In the genomic region with DNA sequence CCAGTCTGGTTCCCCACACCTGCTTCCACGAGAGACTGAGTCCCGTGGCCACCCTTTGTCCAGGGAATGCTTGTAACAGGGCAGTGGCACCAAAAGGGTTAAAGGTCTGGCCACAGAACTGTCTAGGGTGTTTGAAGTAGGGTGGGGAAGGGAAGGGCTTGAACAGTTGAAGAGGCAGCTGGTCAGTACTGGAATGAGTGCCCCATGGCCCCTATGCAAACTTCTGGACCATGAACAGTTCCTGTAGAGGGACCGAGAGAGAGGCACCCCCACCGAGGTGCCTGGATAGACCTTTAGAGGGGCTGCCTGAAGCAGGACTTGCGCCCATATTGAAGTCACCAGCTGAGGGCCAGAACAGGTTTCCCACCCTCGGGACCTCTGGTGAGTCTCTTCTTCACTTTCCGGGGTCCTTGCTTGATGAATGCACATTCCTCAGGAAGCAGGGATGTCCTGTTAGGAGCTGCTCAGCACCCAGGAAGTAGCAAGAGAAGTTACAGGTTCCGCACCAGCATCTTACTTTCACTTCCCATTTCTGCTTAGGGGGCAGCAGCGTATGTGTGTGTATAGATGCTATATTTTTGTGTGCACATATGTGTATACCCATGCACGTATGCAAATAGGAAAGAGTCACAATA, we compare ENCODE assay signal across 9 mouse cellular contexts. TPM values are rescaled to one million over a fixed set of nuclear protein-coding genes. Genes with fewer than 3 reads are reported as not detected.
DNase-seq lines count a peak whose midpoint lies in the region; ATAC-seq and TF ChIP-seq lines count a peak whose summit lies in the region.
"Had no signal": no experiment of that assay in that cellular context is flagged by ENCODE, and none has a peak within 500 bp of the region (broad histone marks: within the 10 kb centered on the region; RNA-seq: fewer than 3 reads in every experiment).

No protein-coding gene starts in this region.

- TF ChIP-seq CTCF in G1E (IDR thresholded peaks at IDR 0.05; ENCODE audit: low read depth, low read length), result no peak
- no peak for TF ChIP-seq CTCF in liver, postnatal 0 days (IDR thresholded peaks at IDR 0.05; ENCODE audit: low read depth)

- H3K4me1 ChIP-seq in G1E (ENCODE audit: insufficient read depth, low read depth, low read length), result peaks cover 28% of the 10 kb centered on the region
- H3K4me1 ChIP-seq in liver, postnatal 0 days (ENCODE audit: insufficient read depth), result peaks cover 24% of the 10 kb centered on the region
- peaks cover 3% of the 10 kb centered on the region for H3K4me1 ChIP-seq in midbrain, embryonic 11.5 days (ENCODE audit: control insufficient read depth, insufficient read depth, low read length)

- H3K4me2 ChIP-seq in liver, postnatal 0 days (ENCODE audit: low read depth, low read length), result peak overlapping the region; percentile 63
- H3K4me2 ChIP-seq in midbrain, embryonic 11.5 days, result no peak overlapping the region

- H3K4me3 ChIP-seq in G1E (ENCODE audit: low read depth, low read length), result peak overlapping the region; percentile 63
- H3K4me3 ChIP-seq in liver, postnatal 0 days (ENCODE audit: low read depth, low read length), result peak overlapping the region; percentile 23
- H3K4me3 ChIP-seq in midbrain, embryonic 11.5 days (ENCODE audit: low read depth, low read length), result no peak overlapping the region

- peaks cover 2% of the 10 kb centered on the region; the same call in 1 of the 2 replicates for H3K27me3 ChIP-seq in G1E (ENCODE audit: insufficient read depth, low read length)
- H3K27me3 ChIP-seq in liver, postnatal 0 days (ENCODE audit: insufficient read depth, low read length), result no peaks in the 10 kb centered on the region
- H3K27me3 ChIP-seq in midbrain, embryonic 11.5 days (ENCODE audit: control insufficient read depth, insufficient read depth, low read length), result no peaks in the 10 kb centered on the region

- peak overlapping the region; percentile 38 for H3K9ac ChIP-seq in liver, postnatal 0 days (replicated peaks)
- H3K9ac ChIP-seq in midbrain, embryonic 11.5 days (ENCODE audit: low read length), result no peak overlapping the region

- peak; percentile 76 to 80 for DNase-seq in B cell, adult 2 months
- DNase-seq in G1E (ENCODE audit: low spot score) (no peak), MN1 (ENCODE audit: low spot score) (no peak)
- DNase-seq in liver, postnatal 0 days, result peak; percentile 22
- DNase-seq in frontal cortex, adult 2 months (ENCODE audit: extremely low spot score in 1 of 2, low spot score in 1 of 2), result no peak
- DNase-seq in midbrain, embryonic 11.5 days (ENCODE audit: low spot score, missing footprints), result no peak
- no peak for DNase-seq in layer of hippocampus, postnatal 10 days (ENCODE audit: low spot score in 2 of 2)
- DNase-seq: cerebellum, adult 9-10 months had no signal

- no peaks in the 10 kb centered on the region for H3K9me3 ChIP-seq in G1E (replicated peaks)
- H3K9me3 ChIP-seq in liver, postnatal 0 days (ENCODE audit: low read length), result no peaks in the 10 kb centered on the region
- no peaks in the 10 kb centered on the region for H3K9me3 ChIP-seq in midbrain, embryonic 11.5 days (ENCODE audit: control insufficient read depth, low read length)

- WGBS in liver, postnatal 0 days (ENCODE audit: insufficient replicate concordance), result 26% methylated on average over 10 of the region's 10 CpGs
- WGBS in midbrain, embryonic 11.5 days, result 80% methylated on average over 10 of the region's 10 CpGs

- H3K27ac ChIP-seq in liver, postnatal 0 days (ENCODE audit: low read depth), result peak overlapping the region; percentile 74
- H3K27ac ChIP-seq in midbrain, embryonic 11.5 days (ENCODE audit: low read depth, low read length), result no peak overlapping the region

- H3K36me3 ChIP-seq in G1E (replicated peaks), result peaks cover 30% of the 10 kb centered on the region
- H3K36me3 ChIP-seq in liver, postnatal 0 days (replicated peaks; ENCODE audit: insufficient read depth, low read length), result peaks cover 2% of the 10 kb centered on the region
- H3K36me3 ChIP-seq in midbrain, embryonic 11.5 days (ENCODE audit: control insufficient read depth, insufficient read depth, low read length), result peaks cover 5% of the 10 kb centered on the region

- ATAC-seq in G1E (ENCODE audit: extremely low read depth, insufficient number of reproducible peaks, low FRiP score, poor library complexity, severe bottlenecking), result no peak; the same call in 1 of the 2 replicates
- ATAC-seq in liver, postnatal 0 days, result 0 out of 2 replicates have a peak, but pooled peaks have one; percentile 11
- ATAC-seq in neutrophil, adult 5-6 weeks (ENCODE audit: extremely low read depth, insufficient number of reproducible peaks, low FRiP score, poor library complexity, severe bottlenecking), result peak; percentile 75
- no peak for ATAC-seq in midbrain, embryonic 11.5 days (ENCODE audit: low FRiP score)

- no peak for TF ChIP-seq EP300 in liver, postnatal 0 days (IDR thresholded peaks at IDR 0.05; ENCODE audit: low read depth)

RNA-seq across cellular contexts. Expression of a gene that starts 12.7 kb away (rescaled TPM):
- total RNA-seq in G1E (2014; fragmentation: Nextera tagmentation), result 170 and 181 TPM in 2 replicates
- total RNA-seq in G1E (2017), result 64.2 and 66.2 TPM in 2 replicates
- polyA plus RNA-seq in G1E (2012), result 277 and 291 TPM in 2 replicates
- polyA plus RNA-seq in liver, postnatal 0 days (2015; fragmentation: Nextera tagmentation; extraction: Ambion mirVana), result 13.7 and 13.8 TPM in 2 replicates
- 144 and 164 TPM in 2 replicates for total RNA-seq in neutrophil, adult 5-6 weeks (2017)
- polyA plus RNA-seq in frontal cortex, adult 2 months (2012; rRNA removed), result 185 and 212 TPM in 2 replicates
- polyA plus RNA-seq in midbrain, embryonic 11.5 days (2014; fragmentation: Nextera tagmentation; extraction: Ambion mirVana), result 99.0 and 117 TPM in 2 replicates
- 100 to 1,000 TPM; 212 to 255 TPM for total RNA-seq in layer of hippocampus, postnatal 10 days (2021)

RNA-seq across cellular contexts. Expression of a gene that starts 17.4 kb away (rescaled TPM):
- 269 and 289 TPM in 2 replicates for total RNA-seq in G1E (2014; fragmentation: Nextera tagmentation)
- total RNA-seq in G1E (2017), result 132 and 134 TPM in 2 replicates
- polyA plus RNA-seq in G1E (2012), result 123 and 280 TPM in 2 replicates
- polyA plus RNA-seq in liver, postnatal 0 days (2015; fragmentation: Nextera tagmentation; extraction: Ambion mirVana), result 141 and 155 TPM in 2 replicates
- total RNA-seq in neutrophil, adult 5-6 weeks (2017), result 21.5 and 25.4 TPM in 2 replicates
- polyA plus RNA-seq in frontal cortex, adult 2 months (2012; rRNA removed), result 111 and 131 TPM in 2 replicates
- polyA plus RNA-seq in midbrain, embryonic 11.5 days (2014; fragmentation: Nextera tagmentation; extraction: Ambion mirVana), result 154 and 157 TPM in 2 replicates
- 100 to 1,000 TPM; 123 to 129 TPM for total RNA-seq in layer of hippocampus, postnatal 10 days (2021)

RNA-seq across cellular contexts. Expression of a gene that starts 39.5 kb away (rescaled TPM):
- total RNA-seq in G1E (2014; fragmentation: Nextera tagmentation), result 63.4 and 67.4 TPM in 2 replicates
- total RNA-seq in G1E (2017), result 39.6 and 40.6 TPM in 2 replicates
- polyA plus RNA-seq in G1E (2012), result 73.7 and 81.2 TPM in 2 replicates
- 12.5 and 13.5 TPM in 2 replicates for polyA plus RNA-seq in liver, postnatal 0 days (2015; fragmentation: Nextera tagmentation; extraction: Ambion mirVana)
- total RNA-seq in neutrophil, adult 5-6 weeks (2017), result 25.3 and 26.3 TPM in 2 replicates
- polyA plus RNA-seq in frontal cortex, adult 2 months (2012; rRNA removed), result 97.4 and 102 TPM in 2 replicates
- polyA plus RNA-seq in midbrain, embryonic 11.5 days (2014; fragmentation: Nextera tagmentation; extraction: Ambion mirVana), result 72.4 and 73.0 TPM in 2 replicates
- total RNA-seq in layer of hippocampus, postnatal 10 days (2021), result 10 to 100 TPM; 79.9 to 81.8 TPM

RNA-seq across cellular contexts. Expression of a gene that starts 40.2 kb away (rescaled TPM):
- total RNA-seq in G1E (2014; fragmentation: Nextera tagmentation) (44.7 and 64.5 TPM in 2 replicates), G1E (2017) (97.5 and 98.0 TPM in 2 replicates)
- polyA plus RNA-seq in G1E (2012), result 96.1 and 182 TPM in 2 replicates
- polyA plus RNA-seq in liver, postnatal 0 days (2015; fragmentation: Nextera tagmentation; extraction: Ambion mirVana), result 104 and 106 TPM in 2 replicates
- total RNA-seq in neutrophil, adult 5-6 weeks (2017), result 66.6 and 68.0 TPM in 2 replicates
- 110 and 131 TPM in 2 replicates for polyA plus RNA-seq in frontal cortex, adult 2 months (2012; rRNA removed)
- polyA plus RNA-seq in midbrain, embryonic 11.5 days (2014; fragmentation: Nextera tagmentation; extraction: Ambion mirVana), result 87.2 and 103 TPM in 2 replicates
- 100 to 1,000 TPM; 117 to 126 TPM for total RNA-seq in layer of hippocampus, postnatal 10 days (2021)

RNA-seq across cellular contexts. Expression of a gene that starts 45.0 kb away (rescaled TPM):
- total RNA-seq in G1E (2014; fragmentation: Nextera tagmentation) (1.6 and 4.5 TPM in 2 replicates), G1E (2017) (0.35 TPM in 1 of 2 replicates, not detected in the other)
- polyA plus RNA-seq in G1E (2012), result 0.67 and 0.88 TPM in 2 replicates
- 0.13 and 0.29 TPM in 2 replicates for polyA plus RNA-seq in liver, postnatal 0 days (2015; fragmentation: Nextera tagmentation; extraction: Ambion mirVana)
- 0.47 and 1.1 TPM in 2 replicates for total RNA-seq in neutrophil, adult 5-6 weeks (2017)
- polyA plus RNA-seq in frontal cortex, adult 2 months (2012; rRNA removed), result 0.40 and 0.67 TPM in 2 replicates
- polyA plus RNA-seq in midbrain, embryonic 11.5 days (2014; fragmentation: Nextera tagmentation; extraction: Ambion mirVana), result 0.25 and 0.86 TPM in 2 replicates
- total RNA-seq in layer of hippocampus, postnatal 10 days (2021), result not detected

Comparison
In these comparisons a context has a peak if more than half of its experiments do, and no peak if none do; other contexts are left out.
1. DNase-seq: peak in B cell, adult 2 months (2 of 2) and liver, postnatal 0 days (single experiment); none in G1E (single experiment), frontal cortex, adult 2 months (0 of 2), MN1 (single experiment), midbrain, embryonic 11.5 days (single experiment) and layer of hippocampus, postnatal 10 days (0 of 2).
2. ATAC-seq: peak in liver, postnatal 0 days (single experiment) and neutrophil, adult 5-6 weeks (single experiment); none in G1E (single experiment) and midbrain, embryonic 11.5 days (single experiment).